Mouse (Mus musculus) stomach, postnatal 0 days (tissue): ENCODE results near the gene Tmem259.

Source experiments
- CTCF ChIP-seq: IDR thresholded peaks from 2 replicates; pipeline ENCODE4 v1.5.1; 2016; ENCODE audit warnings: antibody characterized with exemption, low read depth, mild to moderate bottlenecking, moderate library complexity
- EP300 ChIP-seq: optimal IDR thresholded peaks from 2 replicates; pipeline ENCODE3; 2016; ENCODE audit warnings: antibody characterized with exemption

GRCm38 (mm10) chr10:79927324-79928029, 56.7 kb downstream of the Tmem259 start:
- TF ChIP-seq CTCF (no peak; the same call in none of the 2 replicates), EP300 (no peak)
